Mouse (Mus musculus): ENCODE data around the gene Gm6993. TPM values are rescaled to one million over a fixed set of nuclear protein-coding genes. Genes with fewer than 3 reads are reported as not detected.

Gm6993 gene
- polyA plus RNA-seq, 1 experiment from 2014 or later, result not detected

DNA sequence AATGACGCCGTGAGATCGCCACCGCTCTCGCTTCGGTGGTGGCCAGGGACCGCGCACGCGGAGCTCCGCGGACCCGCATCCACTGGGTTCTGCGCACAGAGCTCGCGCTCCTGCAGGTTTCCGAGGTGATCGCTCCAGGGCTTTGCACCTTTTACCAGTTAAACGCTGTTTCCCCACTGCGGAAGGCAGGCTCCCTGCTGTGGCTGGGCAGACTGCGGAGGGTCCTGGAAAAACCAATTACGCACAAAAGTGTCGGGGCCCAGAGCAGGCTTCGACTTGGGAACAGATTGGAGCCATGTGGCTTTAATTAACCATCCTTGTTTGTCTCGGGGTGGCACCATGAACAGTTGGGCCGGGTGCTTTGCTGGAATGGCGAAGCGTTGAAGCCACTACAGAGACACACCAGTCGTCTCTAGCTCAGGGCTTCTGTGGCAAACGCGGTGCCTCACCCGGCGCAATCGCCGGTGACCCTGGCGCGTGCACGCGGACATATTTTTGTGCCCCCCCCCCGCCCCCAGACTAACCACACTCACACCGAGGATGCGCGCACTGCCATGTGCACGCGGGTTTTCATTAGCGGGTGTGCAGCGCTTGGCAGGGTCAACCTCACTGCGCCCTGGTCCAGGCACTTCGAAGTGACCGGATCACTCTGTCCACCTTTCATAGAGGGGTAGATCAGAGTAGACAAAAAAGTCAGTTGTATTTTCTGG is 25.3 kb downstream of the Gm6993 start:
- peak overlapping the region; percentile 74 for H3K4me2 ChIP-seq (replicated peaks)
- H3K36me3 ChIP-seq, result no peaks in the 10 kb centered on the region
- peaks cover 41% of the 10 kb centered on the region for H3K27me3 ChIP-seq (replicated peaks)
- H3K4me1 ChIP-seq, result peaks cover 18% of the 10 kb centered on the region
- WGBS, result under 1% methylated on average over 50 of the region's 50 CpGs
- peak overlapping the region; percentile 43 for H3K9ac ChIP-seq
- no peaks in the 10 kb centered on the region for H3K9me3 ChIP-seq
- H3K27ac ChIP-seq, result no peak overlapping the region
- H3K4me3 ChIP-seq, result peak overlapping the region; percentile 43
- ATAC-seq (ENCODE audit: low FRiP score, low read depth), result 0 out of 2 replicates have a peak, but pooled peaks have one; percentile 29

GRCm38 (mm10) chr12:31266686-31267085 is 26.1 kb downstream of the Gm6993 start:
- peak overlapping the region; percentile 74 for H3K4me2 ChIP-seq (replicated peaks)
- 0 out of 2 replicates have a peak overlapping the region, but pooled peaks have one; percentile 43 for H3K9ac ChIP-seq
- peaks cover 21% of the 10 kb centered on the region for H3K4me1 ChIP-seq
- WGBS, result 7% methylated on average over 15 of the region's 15 CpGs
- no peaks in the 10 kb centered on the region for H3K36me3 ChIP-seq
- peaks cover 41% of the 10 kb centered on the region for H3K27me3 ChIP-seq (replicated peaks)
- no peak for ATAC-seq (ENCODE audit: low FRiP score, low read depth)
- no peak overlapping the region for H3K27ac ChIP-seq
- H3K9me3 ChIP-seq, result no peaks in the 10 kb centered on the region
- H3K4me3 ChIP-seq, result peak overlapping the region; percentile 43

GRCm38 (mm10) chr12:31267363-31267762 is 26.8 kb downstream of the Gm6993 start:
- Histone ChIP-seq H3K27me3 (replicated peaks) (peaks cover 41% of the 10 kb centered on the region), H3K9ac (no peak overlapping the region), H3K4me1 (peaks cover 27% of the 10 kb centered on the region), H3K36me3 (no peaks in the 10 kb centered on the region), H3K4me2 (replicated peaks) (peak overlapping the region; percentile 33), H3K27ac (no peak overlapping the region), H3K4me3 (no peak overlapping the region), H3K9me3 (no peaks in the 10 kb centered on the region)
- 73% methylated on average over 4 of the region's 4 CpGs for WGBS
- ATAC-seq (ENCODE audit: low FRiP score, low read depth), result no peak

DNA sequence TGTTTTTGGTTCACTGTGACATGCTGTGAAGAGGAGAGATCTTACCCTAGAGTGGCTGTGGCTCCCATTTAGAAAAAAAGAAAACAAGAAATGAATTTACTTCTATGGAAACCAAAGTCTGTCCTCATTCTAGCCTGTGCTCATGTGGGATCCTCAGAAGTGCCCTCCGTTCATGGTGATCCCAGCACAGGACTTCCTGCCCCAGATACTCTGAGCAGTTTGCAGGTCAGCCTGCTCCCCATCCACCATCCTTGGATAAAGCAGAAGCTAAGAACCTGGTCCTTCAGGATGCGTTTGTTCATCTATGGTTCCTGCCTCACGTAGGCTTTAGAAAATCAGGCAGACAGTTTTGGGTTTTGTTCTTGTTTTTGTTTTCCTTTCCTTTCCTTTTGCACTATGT is 27.7 kb downstream of the Gm6993 start:
- WGBS, result 77% methylated on average over 3 of the region's 3 CpGs
- Histone ChIP-seq H3K27ac (no peak overlapping the region), H3K9ac (no peak overlapping the region), H3K9me3 (no peaks in the 10 kb centered on the region), H3K27me3 (replicated peaks) (peaks cover 41% of the 10 kb centered on the region), H3K4me1 (peaks cover 29% of the 10 kb centered on the region), H3K4me2 (replicated peaks) (peak overlapping the region; percentile 12), H3K36me3 (no peaks in the 10 kb centered on the region), H3K4me3 (no peak overlapping the region)
- no peak for ATAC-seq (ENCODE audit: low FRiP score, low read depth)

DNA sequence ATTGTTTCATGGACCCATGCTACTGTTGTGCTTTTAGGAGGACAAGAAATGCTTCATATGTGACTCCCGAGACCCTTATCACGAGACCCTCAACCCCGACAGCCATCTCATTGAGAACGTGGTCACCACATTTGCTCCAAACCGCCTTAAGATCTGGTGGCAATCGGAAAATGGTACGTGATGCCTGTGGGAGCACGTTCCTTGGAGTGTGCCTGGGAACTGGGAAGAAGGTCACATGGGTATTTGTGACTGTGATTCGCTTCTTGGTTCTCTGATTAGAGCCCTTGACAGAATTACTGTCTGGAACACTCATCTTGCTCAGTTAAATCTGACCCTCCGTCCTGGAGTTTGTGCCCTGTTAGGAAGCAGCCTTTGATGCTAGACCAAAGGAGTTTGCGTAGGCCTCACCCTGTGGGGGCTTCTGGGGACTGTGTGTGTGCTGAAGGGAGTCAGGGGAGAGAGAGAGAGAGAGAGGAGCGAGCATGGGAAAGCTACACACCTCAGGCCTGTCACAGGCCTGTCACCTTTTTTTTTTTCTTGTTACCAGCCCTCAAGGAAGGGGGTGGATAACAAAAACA is 28.5 kb downstream of the Gm6993 start:
- H3K4me2 ChIP-seq (replicated peaks), result no peak overlapping the region
- peaks cover 29% of the 10 kb centered on the region for H3K4me1 ChIP-seq
- no peak overlapping the region for H3K27ac ChIP-seq
- H3K36me3 ChIP-seq, result no peaks in the 10 kb centered on the region
- H3K9me3 ChIP-seq, result no peaks in the 10 kb centered on the region
- H3K9ac ChIP-seq, result no peak overlapping the region
- H3K4me3 ChIP-seq, result no peak overlapping the region
- WGBS, result 60% methylated on average over 12 of the region's 12 CpGs
- H3K27me3 ChIP-seq (replicated peaks), result peaks cover 37% of the 10 kb centered on the region
- ATAC-seq (ENCODE audit: low FRiP score, low read depth), result no peak

- Histone ChIP-seq H3K27me3 (replicated peaks) (peaks cover 25% of the 10 kb centered on the region), H3K4me2 (replicated peaks) (no peak overlapping the region), H3K4me3 (no peak overlapping the region), H3K9me3 (no peaks in the 10 kb centered on the region), H3K36me3 (no peaks in the 10 kb centered on the region), H3K4me1 (peaks cover 24% of the 10 kb centered on the region), H3K9ac (no peak overlapping the region), H3K27ac (no peak overlapping the region)
- WGBS, result 89% methylated on average over 10 of the region's 10 CpGs
- no peak for ATAC-seq (ENCODE audit: low FRiP score, low read depth)
Observed at GRCm38 (mm10) chr12:31270361-31270760, 29.8 kb downstream of the Gm6993 start.

GRCm38 (mm10) chr12:31270776-31271175 is 30.2 kb downstream of the Gm6993 start:
- Histone ChIP-seq H3K9me3 (no peaks in the 10 kb centered on the region), H3K4me2 (replicated peaks) (no peak overlapping the region), H3K9ac (no peak overlapping the region), H3K4me1 (peaks cover 20% of the 10 kb centered on the region), H3K4me3 (no peak overlapping the region), H3K27ac (no peak overlapping the region), H3K36me3 (no peaks in the 10 kb centered on the region), H3K27me3 (replicated peaks) (peaks cover 20% of the 10 kb centered on the region)
- 83% methylated on average over 5 of the region's 5 CpGs for WGBS
- no peak for ATAC-seq (ENCODE audit: low FRiP score, low read depth)

GRCm38 (mm10) chr12:31271361-31272011 is 30.9 kb downstream of the Gm6993 start:
- no peak; the same call in 1 of the 2 replicates for ATAC-seq (ENCODE audit: low FRiP score, low read depth)
- Histone ChIP-seq H3K27ac (no peak overlapping the region), H3K4me3 (no peak overlapping the region), H3K36me3 (no peaks in the 10 kb centered on the region), H3K4me1 (peaks cover 15% of the 10 kb centered on the region), H3K9me3 (no peaks in the 10 kb centered on the region), H3K4me2 (replicated peaks) (peak overlapping the region; percentile 18; the same call in 1 of the 2 replicates), H3K27me3 (replicated peaks) (peaks cover 13% of the 10 kb centered on the region), H3K9ac (no peak overlapping the region)
- 48% methylated on average over 16 of the region's 16 CpGs for WGBS

GRCm38 (mm10) chr12:31272012-31272735 is 31.6 kb downstream of the Gm6993 start:
- Histone ChIP-seq H3K4me1 (peaks cover 12% of the 10 kb centered on the region), H3K4me2 (replicated peaks) (peak overlapping the region; percentile 18; the same call in 1 of the 2 replicates), H3K9ac (no peak overlapping the region), H3K9me3 (no peaks in the 10 kb centered on the region), H3K27ac (no peak overlapping the region), H3K27me3 (replicated peaks) (peaks cover 6% of the 10 kb centered on the region), H3K36me3 (no peaks in the 10 kb centered on the region), H3K4me3 (no peak overlapping the region)
- 57% methylated on average over 8 of the region's 8 CpGs for WGBS
- ATAC-seq (ENCODE audit: low FRiP score, low read depth), result no peak

- H3K36me3 ChIP-seq, result no peaks in the 10 kb centered on the region
- H3K9me3 ChIP-seq, result no peaks in the 10 kb centered on the region
- ATAC-seq (ENCODE audit: low FRiP score, low read depth), result no peak
- peaks cover 12% of the 10 kb centered on the region for H3K4me1 ChIP-seq
- no peak overlapping the region for H3K27ac ChIP-seq
- H3K9ac ChIP-seq, result no peak overlapping the region
- 0 out of 2 replicates have a peak, but pooled peaks cover under 1% of the 10 kb centered on the region for H3K27me3 ChIP-seq (replicated peaks)
- no peak overlapping the region for H3K4me2 ChIP-seq (replicated peaks)
- no peak overlapping the region for H3K4me3 ChIP-seq
- WGBS, result 79% methylated on average over 2 of the region's 2 CpGs
Observed at GRCm38 (mm10) chr12:31272846-31273245, 32.3 kb downstream of the Gm6993 start.

- no peak overlapping the region for H3K27ac ChIP-seq
- H3K27me3 ChIP-seq (replicated peaks), result no peaks in the 10 kb centered on the region
- H3K36me3 ChIP-seq, result no peaks in the 10 kb centered on the region
- no peak overlapping the region for H3K4me2 ChIP-seq (replicated peaks)
- no peak overlapping the region for H3K9ac ChIP-seq
- no peak for ATAC-seq (ENCODE audit: low FRiP score, low read depth)
- H3K4me1 ChIP-seq, result peaks cover 12% of the 10 kb centered on the region
- 92% methylated on average over 7 of the region's 7 CpGs for WGBS
- no peak overlapping the region for H3K4me3 ChIP-seq
- no peaks in the 10 kb centered on the region for H3K9me3 ChIP-seq
Observed at GRCm38 (mm10) chr12:31273646-31274045, 33.1 kb downstream of the Gm6993 start.

- no peak for ATAC-seq (ENCODE audit: low FRiP score, low read depth)
- Histone ChIP-seq H3K4me3 (no peak overlapping the region), H3K36me3 (no peaks in the 10 kb centered on the region), H3K4me2 (replicated peaks) (no peak overlapping the region), H3K9ac (no peak overlapping the region), H3K27ac (no peak overlapping the region), H3K9me3 (no peaks in the 10 kb centered on the region), H3K4me1 (peaks cover 12% of the 10 kb centered on the region), H3K27me3 (replicated peaks) (no peaks in the 10 kb centered on the region)
- 90% methylated on average over 10 of the region's 10 CpGs for whole genome bisulfite sequencing
Observed at GRCm38 (mm10) chr12:31275411-31275810, 34.8 kb downstream of the Gm6993 start.

Measured in neural tube, embryonic 12.5 days (tissue).